Mouse (Mus musculus): Measurements from ENCODE around the gene Tub. TPM values are rescaled to one million over a fixed set of nuclear protein-coding genes. Genes with fewer than 3 reads are reported as not detected.

Gene Tub
- polyA plus RNA-seq (2014; fragmentation: Nextera tagmentation; extraction: Ambion mirVana): 38.4 and 50.3 TPM in 2 replicates

DNA sequence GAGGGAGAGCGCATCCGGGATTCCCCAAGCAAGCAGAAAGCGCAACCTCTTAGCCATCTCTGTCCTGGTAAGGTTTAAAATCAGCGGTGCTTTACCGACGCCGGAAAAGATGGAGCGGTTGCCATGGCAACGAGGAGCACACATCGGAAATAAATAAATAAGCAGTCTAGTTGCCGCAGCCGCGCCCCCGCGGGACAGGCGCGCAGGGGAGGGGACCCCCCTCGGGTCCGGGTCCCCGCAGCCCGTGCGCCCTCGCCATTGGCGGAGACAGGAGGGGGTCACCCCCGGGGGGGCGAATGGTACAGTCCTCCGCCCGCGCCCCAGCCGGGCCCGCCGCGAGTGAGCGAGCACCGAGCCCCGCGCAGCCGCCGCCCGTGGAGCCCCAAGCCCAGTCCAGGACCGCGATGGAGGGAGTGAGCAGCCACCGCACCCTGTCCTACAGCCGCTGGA, at the start of gene Tub:
TSS of gene Tub (plus strand) at position 27 of the 450 bp plus-strand sequence.
- H3K4me3 ChIP-seq (ENCODE audit: low read depth, low read length): peak within 1 kb of the TSS; percentile 60
- peak within 1 kb of the TSS; percentile 69 for H3K27ac ChIP-seq (ENCODE audit: low read depth, low read length)
- peak; percentile 89 for ATAC-seq (ENCODE audit: low read depth)
- H3K9me3 ChIP-seq (ENCODE audit: control insufficient read depth, low read length): no peaks in the 10 kb centered on the region
- 0 out of 2 replicates have a peak, but pooled peaks cover 6% of the 10 kb centered on the region for H3K36me3 ChIP-seq (ENCODE audit: control insufficient read depth, insufficient read depth, low read length)
- peak within 1 kb of the TSS; percentile 85 for H3K4me2 ChIP-seq (ENCODE audit: low read depth, low read length)
- peak within 1 kb of the TSS; percentile 59 for H3K9ac ChIP-seq (replicated peaks; ENCODE audit: low read depth, low read length)
- WGBS: under 1% methylated on average over 41 of the region's 44 CpGs
- no peaks in the 10 kb centered on the region for H3K4me1 ChIP-seq (ENCODE audit: control insufficient read depth, insufficient read depth, low read length)
- H3K27me3 ChIP-seq (ENCODE audit: control insufficient read depth, insufficient read depth, low read length): peaks cover 2% of the 10 kb centered on the region; the same call in 1 of the 2 replicates

DNA sequence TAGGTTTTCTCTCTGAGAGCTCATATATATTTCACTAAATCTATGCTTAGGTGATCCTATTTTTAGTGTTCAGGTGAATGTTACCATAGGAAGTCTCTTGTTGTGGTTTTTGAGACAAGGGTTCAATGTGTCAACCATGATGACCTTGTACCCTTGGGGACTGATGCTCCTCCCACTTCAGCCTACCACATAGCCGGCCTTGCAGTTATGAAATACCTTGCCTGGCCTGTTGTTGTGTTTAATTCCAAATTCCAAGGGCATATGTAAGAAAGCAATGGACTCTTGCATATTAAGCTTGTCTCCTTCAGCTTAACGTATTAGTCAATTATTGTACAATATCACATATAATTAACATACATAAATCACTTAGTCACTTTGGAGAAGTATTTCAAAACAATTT, 46.2 kb upstream of the Tub start:
- H3K9ac ChIP-seq (replicated peaks; ENCODE audit: low read depth, low read length): no peak overlapping the region
- no peaks in the 10 kb centered on the region for H3K36me3 ChIP-seq (ENCODE audit: control insufficient read depth, insufficient read depth, low read length)
- no peaks in the 10 kb centered on the region for H3K27me3 ChIP-seq (ENCODE audit: control insufficient read depth, insufficient read depth, low read length)
- no peaks in the 10 kb centered on the region for H3K9me3 ChIP-seq (ENCODE audit: control insufficient read depth, low read length)
- H3K27ac ChIP-seq (ENCODE audit: low read depth, low read length): no peak overlapping the region
- no peak overlapping the region for H3K4me3 ChIP-seq (ENCODE audit: low read depth, low read length)
- ATAC-seq (ENCODE audit: low read depth): no peak
- no peak overlapping the region for H3K4me2 ChIP-seq (ENCODE audit: low read depth, low read length)
- H3K4me1 ChIP-seq (ENCODE audit: control insufficient read depth, insufficient read depth, low read length): no peaks in the 10 kb centered on the region
- 83% methylated on average over 2 of the region's 2 CpGs for WGBS

DNA sequence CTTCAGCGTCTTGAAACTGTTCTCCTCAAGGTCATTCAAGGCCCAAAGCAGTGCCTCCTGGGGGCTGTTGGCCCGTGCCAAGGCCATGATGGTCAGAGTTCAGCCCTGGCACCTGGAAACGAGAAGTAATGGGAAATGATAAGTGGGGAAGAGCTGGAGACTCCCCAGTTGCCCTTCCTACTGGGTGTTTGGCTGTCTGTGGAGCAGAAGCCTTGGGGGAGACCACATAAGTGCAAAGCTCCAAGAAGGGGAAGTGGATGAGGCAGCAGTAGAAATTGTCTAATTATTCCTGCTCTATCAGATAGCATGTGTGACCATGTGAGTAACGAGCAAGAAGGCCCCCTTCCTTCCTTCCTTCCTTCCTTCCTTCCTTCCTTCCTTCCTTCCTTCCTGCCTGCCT, 23.1 kb upstream of the Tub start:
- H3K4me3 ChIP-seq (ENCODE audit: low read depth, low read length): no peak overlapping the region
- 72% methylated on average over 4 of the region's 4 CpGs for WGBS
- H3K4me1 ChIP-seq (ENCODE audit: control insufficient read depth, insufficient read depth, low read length): no peaks in the 10 kb centered on the region
- H3K36me3 ChIP-seq (ENCODE audit: control insufficient read depth, insufficient read depth, low read length): no peaks in the 10 kb centered on the region
- H3K27ac ChIP-seq (ENCODE audit: low read depth, low read length): no peak overlapping the region
- no peak overlapping the region for H3K4me2 ChIP-seq (ENCODE audit: low read depth, low read length)
- ATAC-seq (ENCODE audit: low read depth): no peak
- no peak overlapping the region for H3K9ac ChIP-seq (replicated peaks; ENCODE audit: low read depth, low read length)
- no peaks in the 10 kb centered on the region for H3K9me3 ChIP-seq (ENCODE audit: control insufficient read depth, low read length)
- no peaks in the 10 kb centered on the region for H3K27me3 ChIP-seq (ENCODE audit: control insufficient read depth, insufficient read depth, low read length)

DNA sequence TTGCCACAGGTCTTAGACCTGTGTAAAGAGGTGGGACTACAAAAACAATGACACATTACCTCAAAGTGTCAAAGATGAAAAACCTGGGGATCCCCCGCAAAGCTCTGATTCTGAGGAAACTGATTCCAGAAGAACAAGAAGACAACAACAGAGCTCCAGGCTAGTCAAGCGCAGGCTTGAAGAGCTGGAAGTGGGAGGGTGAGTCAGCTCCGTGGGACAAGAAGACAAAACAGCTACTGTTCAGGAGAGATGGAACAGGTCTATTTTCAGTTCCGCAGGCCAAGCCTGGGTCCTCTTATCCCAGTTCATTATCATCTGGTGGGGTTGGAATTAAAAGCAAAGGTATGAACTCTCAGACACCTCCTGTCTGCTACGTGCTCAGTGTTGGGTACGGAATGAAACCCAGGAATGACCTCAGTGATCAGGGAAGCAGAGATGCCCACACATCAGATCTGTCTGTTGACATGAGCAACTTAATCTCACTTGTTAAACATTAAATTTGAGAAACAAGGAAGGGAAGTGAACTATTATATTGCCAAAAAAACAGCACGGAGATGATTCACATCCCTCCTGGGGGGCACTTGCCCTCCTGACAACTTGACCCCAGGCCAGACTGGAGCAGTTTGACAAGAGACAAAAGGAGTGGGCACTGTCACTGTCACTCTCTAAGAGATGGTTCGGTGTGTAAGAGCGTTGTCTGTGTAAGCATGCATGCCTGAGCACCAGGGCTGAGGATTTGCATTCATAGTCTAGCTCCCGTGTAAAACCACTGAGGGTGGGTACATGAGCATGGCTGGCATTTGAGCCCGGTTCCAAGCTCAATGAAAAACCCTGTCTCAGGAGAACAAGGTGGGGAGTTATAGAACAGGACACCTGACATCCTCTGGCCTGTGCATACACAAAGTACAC, 21.6 kb upstream of the Tub start:
- H3K9ac ChIP-seq (replicated peaks; ENCODE audit: low read depth, low read length): no peak overlapping the region
- no peaks in the 10 kb centered on the region for H3K36me3 ChIP-seq (ENCODE audit: control insufficient read depth, insufficient read depth, low read length)
- WGBS: 79% methylated on average over 11 of the region's 11 CpGs

DNA sequence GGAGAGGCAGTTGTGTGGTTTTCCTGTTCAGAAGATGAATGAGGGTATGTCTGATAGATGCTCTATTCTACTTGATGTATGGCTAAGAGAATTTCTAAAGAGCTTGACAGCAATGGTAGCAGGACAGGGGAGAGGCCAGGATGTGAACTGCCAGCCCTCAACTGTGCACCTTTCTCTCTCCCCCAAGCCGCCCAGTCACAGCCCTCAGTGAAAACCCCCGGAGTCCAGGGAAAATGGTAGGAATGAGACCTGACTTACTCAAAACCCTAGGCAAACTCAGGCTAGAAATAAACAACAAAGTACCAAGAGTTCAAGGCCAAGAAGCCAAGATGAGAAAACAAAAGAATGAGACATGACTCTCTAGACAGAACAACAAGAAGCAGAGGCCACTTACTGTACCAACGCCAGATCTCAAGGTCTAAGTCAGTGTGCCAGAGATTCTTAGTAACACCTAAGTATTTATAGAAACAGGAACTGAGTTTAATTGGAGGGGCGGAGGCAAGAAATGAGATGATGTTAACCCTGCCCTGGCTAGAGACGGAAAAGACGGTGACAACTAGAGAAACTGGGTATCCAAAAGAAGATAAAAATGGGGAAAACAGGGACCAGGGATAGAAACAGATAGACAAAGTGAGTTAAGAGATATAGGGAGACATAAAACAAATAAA, 20.3 kb upstream of the Tub start, which contains the start of gene Nlrp10:
TSS of gene Nlrp10 (minus strand) at position 453 of the 668 bp plus-strand sequence.
- Histone ChIP-seq H3K36me3 (ENCODE audit: control insufficient read depth, insufficient read depth, low read length) (no peaks in the 10 kb centered on the region), H3K9me3 (ENCODE audit: control insufficient read depth, low read length) (no peaks in the 10 kb centered on the region), H3K9ac (replicated peaks; ENCODE audit: low read depth, low read length) (no peak within 1 kb of the TSS), H3K27me3 (ENCODE audit: control insufficient read depth, insufficient read depth, low read length) (no peaks in the 10 kb centered on the region), H3K4me2 (ENCODE audit: low read depth, low read length) (no peak within 1 kb of the TSS), H3K4me3 (ENCODE audit: low read depth, low read length) (no peak within 1 kb of the TSS), H3K4me1 (ENCODE audit: control insufficient read depth, insufficient read depth, low read length) (peaks cover under 1% of the 10 kb centered on the region; the same call in 1 of the 2 replicates), H3K27ac (ENCODE audit: low read depth, low read length) (no peak within 1 kb of the TSS)
- 79% methylated on average over 6 of the region's 6 CpGs for WGBS
- no peak for ATAC-seq (ENCODE audit: low read depth)

More for the DNA sequence above, 21.6 kb upstream of the Tub start:
- Histone ChIP-seq H3K4me2 (ENCODE audit: low read depth, low read length) (no peak overlapping the region), H3K27me3 (ENCODE audit: control insufficient read depth, insufficient read depth, low read length) (no peaks in the 10 kb centered on the region), H3K9me3 (ENCODE audit: control insufficient read depth, low read length) (no peaks in the 10 kb centered on the region), H3K4me1 (ENCODE audit: control insufficient read depth, insufficient read depth, low read length) (no peaks in the 10 kb centered on the region), H3K4me3 (ENCODE audit: low read depth, low read length) (no peak overlapping the region), H3K27ac (ENCODE audit: low read depth, low read length) (no peak overlapping the region)
- no peak for ATAC-seq (ENCODE audit: low read depth)

DNA sequence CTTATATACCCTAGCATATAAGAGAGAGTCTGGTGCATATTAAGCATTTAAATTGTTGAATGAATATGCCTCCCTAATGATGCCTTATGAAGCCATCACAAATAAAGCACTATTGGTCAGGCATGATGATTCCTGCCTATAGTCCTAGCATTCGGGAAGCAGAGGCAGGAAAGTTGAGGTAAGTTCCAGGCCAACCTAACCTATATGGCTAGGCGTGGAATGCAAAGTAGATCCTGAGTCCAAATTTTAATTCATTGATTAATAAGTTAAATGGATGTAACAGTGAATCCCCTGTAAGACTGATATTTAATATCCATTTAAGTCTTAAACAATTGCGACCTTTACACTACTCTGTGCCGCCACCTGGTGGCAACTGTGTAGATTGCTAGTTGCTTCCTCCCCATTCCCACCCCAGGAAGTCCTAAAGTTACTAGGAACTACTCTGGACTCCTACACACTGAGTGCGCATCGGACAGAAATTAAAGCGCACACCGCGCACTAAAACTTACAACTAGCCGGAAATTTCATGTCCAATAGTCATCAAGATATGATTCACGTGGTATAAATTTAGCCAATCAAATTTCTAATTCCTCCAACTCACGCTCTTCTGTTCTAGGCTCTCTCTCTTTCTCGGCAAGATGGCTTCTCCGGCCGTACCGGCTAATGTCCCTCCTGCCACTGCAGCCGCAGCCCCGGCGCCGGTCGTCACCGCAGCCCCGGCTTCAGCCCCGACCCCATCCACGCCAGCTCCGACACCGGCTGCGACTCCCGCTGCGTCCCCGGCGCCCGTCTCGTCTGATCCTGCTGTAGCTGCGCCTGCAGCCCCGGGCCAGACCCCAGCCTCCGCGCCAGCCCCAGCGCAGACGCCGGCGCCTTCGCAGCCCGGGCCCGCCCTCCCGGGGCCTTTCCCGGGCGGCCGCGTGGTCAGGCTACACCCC, 16.1 kb upstream of the Tub start, which contains the start of gene Eif3f:
TSS of gene Eif3f (plus strand) at position 624 of the 938 bp plus-strand sequence.
- Histone ChIP-seq H3K27me3 (ENCODE audit: control insufficient read depth, insufficient read depth, low read length) (no peaks in the 10 kb centered on the region), H3K27ac (ENCODE audit: low read depth, low read length) (peak within 1 kb of the TSS; percentile 80), H3K4me3 (ENCODE audit: low read depth, low read length) (peak within 1 kb of the TSS; percentile 61), H3K9ac (replicated peaks; ENCODE audit: low read depth, low read length) (peak within 1 kb of the TSS; percentile 59), H3K4me1 (ENCODE audit: control insufficient read depth, insufficient read depth, low read length) (peaks cover 15% of the 10 kb centered on the region), H3K36me3 (ENCODE audit: control insufficient read depth, insufficient read depth, low read length) (peaks cover 18% of the 10 kb centered on the region), H3K9me3 (ENCODE audit: control insufficient read depth, low read length) (no peaks in the 10 kb centered on the region), H3K4me2 (ENCODE audit: low read depth, low read length) (peak within 1 kb of the TSS; percentile 91)
- WGBS: 2% methylated on average over 47 of the region's 50 CpGs
- ATAC-seq (ENCODE audit: low read depth): peak; percentile 97

DNA sequence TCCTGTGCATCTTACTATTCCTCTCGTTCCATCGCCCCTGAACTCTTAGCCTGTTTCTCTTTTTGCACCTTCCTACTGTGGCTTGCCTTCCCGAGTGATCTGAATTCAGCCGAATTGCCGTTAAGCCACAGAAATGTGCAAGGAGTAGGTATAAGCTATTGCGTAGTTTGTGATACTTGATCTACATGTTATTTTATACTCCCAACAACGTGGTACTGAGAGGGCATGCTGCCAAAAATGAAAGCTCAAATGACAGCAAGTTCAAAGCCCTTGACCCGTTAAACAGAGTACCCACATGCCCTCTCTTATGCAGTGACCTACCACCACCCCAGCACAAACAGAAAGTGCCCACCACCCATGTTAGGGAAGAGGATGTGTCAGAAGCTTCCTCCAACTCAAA, 15.3 kb upstream of the Tub start:
- Histone ChIP-seq H3K4me1 (ENCODE audit: control insufficient read depth, insufficient read depth, low read length) (peaks cover 15% of the 10 kb centered on the region), H3K9me3 (ENCODE audit: control insufficient read depth, low read length) (no peaks in the 10 kb centered on the region), H3K4me2 (ENCODE audit: low read depth, low read length) (peak overlapping the region; percentile 91), H3K4me3 (ENCODE audit: low read depth, low read length) (peak overlapping the region; percentile 61), H3K27me3 (ENCODE audit: control insufficient read depth, insufficient read depth, low read length) (no peaks in the 10 kb centered on the region), H3K9ac (replicated peaks; ENCODE audit: low read depth, low read length) (peak overlapping the region; percentile 59), H3K27ac (ENCODE audit: low read depth, low read length) (no peak overlapping the region), H3K36me3 (ENCODE audit: control insufficient read depth, insufficient read depth, low read length) (peaks cover 22% of the 10 kb centered on the region)
- no peak for ATAC-seq (ENCODE audit: low read depth)
- 10% methylated on average over 8 of the region's 8 CpGs for WGBS

DNA sequence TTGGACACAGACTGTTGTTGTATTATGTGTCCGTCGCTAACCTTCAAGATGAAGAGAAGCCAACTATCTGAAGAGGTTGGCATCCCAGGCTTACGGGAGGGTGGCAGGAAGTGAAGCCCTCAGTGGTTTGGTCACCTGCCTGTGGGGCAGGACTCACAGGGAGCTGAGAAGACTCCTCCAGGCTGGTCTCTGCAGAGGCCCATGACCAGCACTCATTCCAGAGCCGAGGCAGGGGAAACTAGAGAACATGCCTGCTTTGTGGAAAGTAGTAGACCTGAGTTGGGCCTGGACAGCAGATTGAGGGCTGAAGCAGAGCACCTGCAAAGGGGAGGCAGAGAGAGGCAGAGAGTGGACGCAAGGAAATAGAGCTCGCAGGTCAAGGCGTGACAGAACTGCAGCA, 14.7 kb upstream of the Tub start:
- peak overlapping the region; percentile 61 for H3K4me3 ChIP-seq (ENCODE audit: low read depth, low read length)
- H3K27ac ChIP-seq (ENCODE audit: low read depth, low read length): no peak overlapping the region
- peaks cover 15% of the 10 kb centered on the region for H3K4me1 ChIP-seq (ENCODE audit: control insufficient read depth, insufficient read depth, low read length)
- ATAC-seq (ENCODE audit: low read depth): no peak
- H3K27me3 ChIP-seq (ENCODE audit: control insufficient read depth, insufficient read depth, low read length): no peaks in the 10 kb centered on the region
- no peaks in the 10 kb centered on the region for H3K9me3 ChIP-seq (ENCODE audit: control insufficient read depth, low read length)
- peak overlapping the region; percentile 91 for H3K4me2 ChIP-seq (ENCODE audit: low read depth, low read length)
- no peak overlapping the region; the same call in 1 of the 2 replicates for H3K9ac ChIP-seq (replicated peaks; ENCODE audit: low read depth, low read length)
- peaks cover 28% of the 10 kb centered on the region for H3K36me3 ChIP-seq (ENCODE audit: control insufficient read depth, insufficient read depth, low read length)
- WGBS: 87% methylated on average over 7 of the region's 7 CpGs
